Mouse (Mus musculus): ENCODE results near the gene Lin7a.
A peak's percentile ranks its signal among the peaks of the same experiment; 100 is the strongest.

Lin7a gene

GRCm38 (mm10) chr10:107341151-107341550 is 69.7 kb downstream of the Lin7a start:
- DNase-seq, result no peak

GRCm38 (mm10) chr10:107344200-107344599 is 72.7 kb downstream of the Lin7a start:
- no peak for DNase-seq

- no peak for DNase-seq
Measured at GRCm38 (mm10) chr10:107347842-107348241, 76.4 kb downstream of the Lin7a start.

DNA sequence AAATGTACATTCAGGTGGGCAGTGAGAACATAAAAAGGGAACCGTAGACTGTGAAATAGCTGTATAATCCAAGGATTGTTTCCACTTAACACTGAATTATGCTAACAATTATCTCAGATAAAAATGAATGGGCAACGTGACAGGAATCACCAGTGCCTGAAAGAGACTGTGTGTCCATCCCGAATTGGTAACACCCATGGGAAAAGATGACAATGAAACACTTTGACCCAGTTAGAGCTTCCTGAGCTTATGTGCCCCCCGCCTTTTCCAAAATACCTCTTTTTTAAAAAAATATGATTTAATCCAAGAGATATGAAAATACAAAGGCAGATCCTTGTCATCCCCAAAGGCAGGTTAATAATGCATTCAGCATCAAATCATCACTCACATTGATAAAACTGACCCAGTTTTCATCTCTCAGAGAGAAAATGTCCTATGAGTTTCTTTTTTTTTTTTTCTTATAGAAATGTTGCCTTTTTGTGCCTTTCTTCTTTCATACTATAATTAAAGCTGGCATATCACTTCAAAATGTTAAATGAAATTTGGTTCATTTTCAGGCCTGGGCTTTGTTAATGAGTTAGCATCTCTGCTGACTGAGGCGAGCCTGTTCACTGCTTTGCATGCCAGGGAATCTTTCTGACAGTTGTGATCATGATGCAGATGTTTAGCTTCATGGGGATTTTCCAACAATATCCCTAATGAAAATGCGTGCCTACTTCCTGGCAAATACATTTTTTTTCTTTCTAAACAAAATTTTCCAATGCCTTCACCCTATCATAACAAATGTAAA is 80.4 kb downstream of the Lin7a start:
- peak; percentile 64 for DNase-seq

GRCm38 (mm10) chr10:107353483-107353882 is 82.0 kb downstream of the Lin7a start:
- peak; percentile 27 for DNase-seq

- DNase-seq, result peak; percentile 93
Measured at GRCm38 (mm10) chr10:107358443-107359040, 87.1 kb downstream of the Lin7a start.

GRCm38 (mm10) chr10:107359296-107359695 is 87.8 kb downstream of the Lin7a start:
- DNase-seq, result peak; percentile 68

GRCm38 (mm10) chr10:107361546-107361945 is 90.1 kb downstream of the Lin7a start:
- peak; percentile 99 for DNase-seq

DNA sequence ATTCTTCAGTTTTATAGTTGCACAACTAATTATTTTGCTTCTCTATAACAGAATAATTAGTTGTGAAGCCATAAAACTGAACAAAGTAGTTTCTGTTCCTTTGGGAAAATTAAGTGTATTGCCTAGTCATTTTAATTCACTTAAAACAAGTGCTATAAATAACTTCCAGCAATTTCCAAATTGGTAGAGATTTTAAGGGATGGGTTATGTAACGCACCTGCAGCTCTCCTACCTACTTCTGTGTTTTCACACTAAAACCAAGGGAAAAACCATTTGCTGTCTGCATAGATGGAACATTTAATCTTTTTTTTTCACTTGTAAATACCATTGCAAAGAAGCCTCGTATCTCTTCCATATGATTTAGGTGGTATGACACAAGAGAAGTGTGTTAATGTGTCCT is 90.5 kb downstream of the Lin7a start:
- DNase-seq, result peak; percentile 72

GRCm38 (mm10) chr10:107363049-107363816 is 91.7 kb downstream of the Lin7a start:
- no peak for DNase-seq

DNA sequence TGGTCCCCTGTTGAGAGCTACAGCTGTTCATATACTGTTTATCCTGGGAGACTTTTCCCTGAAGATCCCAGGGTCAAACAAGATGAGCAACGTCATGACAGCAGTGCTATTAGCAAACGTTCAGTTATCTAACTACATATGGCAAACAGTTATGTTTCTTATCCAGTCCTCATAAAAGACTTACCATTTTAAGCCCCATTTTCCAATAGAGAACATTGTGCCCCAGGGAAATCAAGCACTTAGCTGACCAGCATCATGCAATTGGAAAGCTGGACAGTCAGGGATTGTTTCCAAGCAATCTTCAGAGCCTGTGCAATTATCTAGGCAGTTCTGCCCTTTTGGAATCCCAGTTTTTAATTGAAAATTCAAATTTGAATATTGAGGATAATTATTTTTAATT is 105.7 kb downstream of the Lin7a start:
- no peak for DNase-seq

GRCm38 (mm10) chr10:107381143-107381746 is 109.8 kb downstream of the Lin7a start:
- DNase-seq, result no peak

GRCm38 (mm10) chr10:107383825-107384224 is 112.3 kb downstream of the Lin7a start:
- DNase-seq, result no peak

DNA sequence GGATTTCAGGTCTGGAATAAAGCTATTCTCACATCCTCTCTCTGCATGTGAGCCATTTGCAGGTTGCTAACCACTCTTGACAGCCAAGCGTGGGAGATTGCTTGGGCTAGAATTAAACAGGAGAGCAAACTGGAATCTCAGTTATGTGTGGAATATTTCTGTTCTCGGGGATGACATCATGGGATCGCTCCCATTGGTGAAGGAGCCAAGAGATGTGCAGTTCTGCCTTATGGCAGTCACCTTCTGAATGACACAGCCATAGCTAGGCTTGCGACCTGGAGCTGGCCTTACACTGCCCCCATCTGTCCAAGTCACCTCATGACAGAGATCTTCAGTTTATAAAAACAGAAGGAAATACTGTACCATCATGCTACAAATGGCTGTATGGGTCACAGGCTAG is 118.0 kb downstream of the Lin7a start:
- peak; percentile 95 for DNase-seq

GRCm38 (mm10) chr10:107405347-107405746 is 133.9 kb downstream of the Lin7a start:
- DNase-seq, result no peak

DNA sequence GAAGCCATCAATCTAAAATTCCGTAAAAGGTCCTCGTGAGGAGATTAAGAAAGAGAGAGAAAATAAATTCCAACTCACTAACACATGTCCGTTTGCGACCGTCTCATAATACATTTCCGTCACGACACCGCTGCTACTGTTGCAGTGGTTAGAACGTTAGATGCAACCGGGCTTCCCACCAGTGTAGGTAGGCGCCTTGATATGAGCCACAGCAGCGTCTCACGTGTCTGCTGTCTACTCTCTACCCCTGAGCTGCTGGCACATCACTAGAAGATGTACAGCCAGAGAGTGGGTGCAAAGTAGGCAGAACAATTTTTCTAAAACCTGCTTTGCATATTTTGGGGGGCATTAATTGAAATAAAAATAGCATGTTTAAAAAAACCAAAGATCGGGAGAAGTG is 146.8 kb downstream of the Lin7a start:
- DNase-seq, result no peak

DNA sequence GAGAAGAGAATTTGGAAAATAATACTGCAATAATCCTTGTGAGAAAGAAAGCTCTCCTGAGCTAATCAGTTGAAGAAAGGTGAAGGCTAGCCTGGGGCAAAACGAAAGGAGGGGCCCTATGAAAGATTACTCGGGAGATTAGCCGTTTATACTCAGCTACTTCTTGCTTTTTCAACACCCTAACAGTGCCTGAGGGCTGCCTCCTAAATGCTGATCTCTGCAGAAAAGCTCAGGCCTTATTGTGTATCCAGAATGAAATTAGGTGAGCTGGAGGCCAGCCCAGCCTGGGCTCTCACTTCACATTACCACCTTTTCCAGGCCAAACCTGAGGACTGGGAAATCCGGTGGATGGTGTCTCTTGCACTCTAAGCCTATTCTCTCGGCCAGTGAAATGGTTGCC is 165.5 kb downstream of the Lin7a start:
- no peak for DNase-seq

DNA sequence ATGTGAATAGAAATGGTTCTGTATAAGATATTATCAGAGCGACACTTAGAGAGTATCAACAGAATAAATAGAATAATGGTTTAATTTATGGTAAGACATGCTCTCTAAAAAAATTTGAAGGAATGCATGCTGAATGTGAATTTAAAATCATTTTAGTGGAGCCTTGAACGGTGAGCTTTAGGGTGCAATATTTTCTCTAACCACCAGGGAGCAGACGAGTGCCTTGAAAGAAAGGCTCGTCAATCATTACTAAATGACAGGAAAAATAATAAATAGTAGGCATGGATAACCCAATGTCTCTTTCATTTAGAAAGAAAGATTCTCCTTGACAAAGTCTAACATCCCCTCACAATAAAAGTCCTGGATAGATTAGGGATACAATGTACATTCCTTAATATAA is 171.3 kb downstream of the Lin7a start:
- DNase-seq, result peak; percentile 30

DNA sequence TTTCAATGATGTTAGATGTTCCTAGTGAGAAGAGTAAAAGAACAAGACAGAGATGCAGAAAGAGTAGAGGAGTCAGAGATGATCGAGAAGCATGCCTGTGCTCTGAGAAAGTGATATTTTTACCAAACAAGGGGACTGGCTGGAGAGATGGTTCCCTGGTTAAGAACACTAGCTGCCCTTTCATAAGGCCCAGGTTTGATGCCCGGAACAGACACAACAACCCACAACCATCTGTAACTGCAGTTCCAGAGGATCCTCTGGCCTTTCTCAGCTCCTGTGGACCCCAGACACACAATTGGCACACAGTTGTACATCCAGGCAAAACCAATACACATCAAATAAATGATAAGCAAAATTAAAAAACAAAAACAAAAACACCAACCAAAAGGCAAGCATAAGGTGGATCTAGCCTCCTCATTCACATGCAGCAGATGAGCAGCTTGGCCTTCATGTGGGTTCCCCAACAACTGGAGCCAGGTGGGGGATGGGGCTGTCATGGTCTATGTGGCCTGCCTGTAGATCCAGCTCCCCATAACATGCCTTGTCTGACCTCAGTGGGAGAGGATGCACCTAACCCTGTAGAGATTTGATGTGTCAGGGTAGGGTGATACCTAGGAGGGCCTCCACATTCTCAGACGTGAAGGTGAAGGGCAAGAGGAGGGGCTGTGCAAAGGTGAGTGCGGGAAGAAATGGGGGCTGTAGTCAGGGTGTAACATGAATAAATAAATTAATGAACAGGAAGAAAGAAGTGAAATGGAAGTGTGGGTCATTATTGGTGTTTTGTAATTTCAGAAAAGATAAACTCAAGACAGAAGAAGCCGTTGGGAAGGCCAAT is 178.2 kb downstream of the Lin7a start:
- DNase-seq, result no peak

DNA sequence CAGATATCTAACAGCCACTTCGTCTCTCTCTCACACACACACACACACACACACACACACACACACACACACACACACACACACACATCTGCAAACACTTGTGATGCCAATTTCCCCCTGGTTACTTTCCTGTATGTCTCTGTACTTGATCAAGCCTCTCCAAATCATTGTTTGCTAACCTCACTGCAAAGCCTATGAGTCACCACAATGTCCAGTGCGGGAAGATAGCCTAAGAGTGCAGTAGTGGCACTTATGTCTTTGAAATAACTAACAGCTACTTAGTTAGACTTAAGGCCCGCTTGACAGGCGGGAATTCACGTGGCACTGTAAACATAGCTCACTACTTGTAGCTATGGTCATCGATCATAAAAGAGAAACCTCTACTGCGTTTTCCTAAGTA is 196.3 kb downstream of the Lin7a start:
- DNase-seq, result no peak

Measured in cerebellum, adult 9-10 months (tissue).